Mouse (Mus musculus) lung, postnatal 0 days (tissue): ENCODE data around the gene Smarca4. TPM values are rescaled to one million over a fixed set of nuclear protein-coding genes. Genes with fewer than 3 reads are reported as not detected.
A peak's percentile ranks its signal among the peaks of the same experiment; 100 is the strongest.

Source experiments
- ATAC-seq: fragments of 200-750 bp; cut with Nextera tagmentation; 2 replicates; pipeline ENCODE4 v1.8.0; 2017; ENCODE audit warnings: moderate library complexity
- DNase-seq: peaks from one replicate; pipeline ENCODE4 v3.0.0-alpha.2; 2016; ENCODE audit warnings: low spot score
- H3K27ac ChIP-seq: fragments of 300-500 bp; sonication (generic); 2 replicates; pipeline ENCODE4 v1.5.1; 2014; ENCODE audit warnings: antibody characterized with exemption, mild to moderate bottlenecking, low read length, mixed read lengths
- H3K27me3 ChIP-seq: fragments of 300-500 bp; sonication (generic); replicated peaks from 2 replicates; pipeline ENCODE4 v1.6.1; 2014; ENCODE audit warnings: low read length, mixed read lengths; ENCODE audit not compliant: insufficient read depth
- H3K36me3 ChIP-seq: fragments of 300-500 bp; sonication (generic); 2 replicates; pipeline ENCODE4 v1.6.1; 2014; ENCODE audit warnings: low read length, mixed read lengths; ENCODE audit not compliant: insufficient read depth
- H3K4me1 ChIP-seq: fragments of 300-500 bp; sonication (generic); 2 replicates; pipeline ENCODE4 v1.6.1; 2014; ENCODE audit warnings: antibody characterized with exemption, low read depth, low read length, mixed read lengths; ENCODE audit not compliant: insufficient read depth
- H3K4me2 ChIP-seq: fragments of 300-500 bp; sonication (generic); replicated peaks from 2 replicates; pipeline ENCODE4 v1.6.1; 2014; ENCODE audit warnings: low read depth, mild to moderate bottlenecking, low read length, moderate library complexity, mixed read lengths
- H3K4me3 ChIP-seq: fragments of 300-500 bp; sonication (generic); 2 replicates; pipeline ENCODE4 v1.5.1; 2014; ENCODE audit warnings: low read depth, low read length
- H3K9ac ChIP-seq: fragments of 300-500 bp; sonication (generic); replicated peaks from 2 replicates; pipeline ENCODE4 v1.6.1; 2014; ENCODE audit warnings: low read depth, mild to moderate bottlenecking
- H3K9me3 ChIP-seq: fragments of 300-500 bp; sonication (generic); 2 replicates; pipeline ENCODE4 v1.6.1; 2016; ENCODE audit warnings: low read length, mixed read lengths
- CTCF ChIP-seq: IDR thresholded peaks from 2 replicates; pipeline ENCODE4 v1.5.1; 2016; ENCODE audit warnings: antibody characterized with exemption, mild to moderate bottlenecking
- EP300 ChIP-seq: IDR thresholded peaks from 2 replicates; pipeline ENCODE4 v1.6.1; 2016; ENCODE audit warnings: antibody characterized with exemption, mild to moderate bottlenecking, control low read depth
- WGBS: fragments of 180-500 bp; shearing (Covaris S2); extraction: QIAGEN DNeasy Blood & Tissue Kit; methylation state at CpG from one replicate; pipeline ENCODE4 v1.1.7; 2014; 5-methylcytosine and 5-hydroxymethylcytosine counted together
- polyA plus RNA-seq: library from polyadenylated mRNA; unstranded; fragments of >200 nt; fragmentation: Nextera tagmentation; extraction: Ambion mirVana; gene quantifications from 2 replicates; pipeline ENCODE4 v1.2.1, GENCODE M21; 2015

Smarca4 gene
- polyA plus RNA-seq, 1 experiment from 2014 or later: 22.3 TPM

DNA sequence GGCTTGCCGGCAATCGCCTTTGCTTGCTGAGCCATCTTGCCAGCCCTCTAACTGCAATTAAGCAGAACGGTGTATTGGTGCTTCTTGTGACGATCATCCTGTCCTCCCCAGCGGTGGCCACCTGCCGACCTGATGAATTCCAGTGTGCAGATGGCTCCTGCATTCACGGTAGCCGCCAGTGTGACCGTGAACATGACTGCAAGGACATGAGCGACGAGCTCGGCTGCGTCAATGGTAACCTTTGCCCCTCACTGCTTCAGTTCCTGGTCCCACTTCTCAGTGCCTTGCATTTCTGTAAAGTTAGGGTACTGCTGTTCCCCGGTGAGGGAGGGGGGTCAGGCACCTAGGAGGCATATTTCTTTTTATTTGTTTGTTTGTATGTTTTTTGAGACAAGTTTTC, 119.2 kb downstream of the Smarca4 start:
- Histone ChIP-seq H3K4me3 (no peak overlapping the region), H3K36me3 (peaks cover 40% of the 10 kb centered on the region), H3K27ac (no peak overlapping the region), H3K9ac (no peak overlapping the region), H3K4me1 (no peaks in the 10 kb centered on the region), H3K4me2 (no peak overlapping the region), H3K9me3 (no peaks in the 10 kb centered on the region), H3K27me3 (no peaks in the 10 kb centered on the region)
- DNase-seq (no peak), ATAC-seq (no peak)
- WGBS: 89% methylated on average over 14 of the region's 14 CpGs
- TF ChIP-seq EP300 (no peak), CTCF (no peak)

DNA sequence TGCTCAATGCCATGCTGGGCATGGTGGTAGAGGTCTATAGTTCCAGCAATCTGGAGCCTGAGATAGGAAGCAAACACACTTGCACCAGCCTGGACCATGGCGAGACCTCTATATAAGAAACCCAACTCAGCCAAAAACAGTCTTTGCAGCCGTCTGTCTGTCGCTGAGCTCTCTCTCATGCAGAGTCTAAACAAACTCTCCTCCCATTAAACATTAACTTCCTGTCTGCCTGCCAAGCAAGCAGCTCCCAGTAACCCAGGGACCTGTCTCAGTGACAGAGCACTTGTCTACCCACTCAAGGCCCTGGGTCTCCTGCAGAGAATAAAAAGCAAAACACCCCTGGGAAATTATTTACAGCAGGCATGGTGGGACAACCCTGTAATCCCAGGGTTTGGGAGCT, 120.6 kb downstream of the Smarca4 start:
- no peaks in the 10 kb centered on the region for H3K9me3 ChIP-seq
- peaks cover 42% of the 10 kb centered on the region for H3K36me3 ChIP-seq
- no peak overlapping the region for H3K4me2 ChIP-seq
- TF ChIP-seq EP300: peak; percentile 35; the same call in 1 of the 2 replicates
- no peak for TF ChIP-seq CTCF
- H3K4me3 ChIP-seq: no peak overlapping the region
- H3K9ac ChIP-seq: no peak overlapping the region
- peak overlapping the region; percentile 43; the same call in 1 of the 2 replicates for H3K27ac ChIP-seq
- DNase-seq: peak; percentile 75
- no peaks in the 10 kb centered on the region for H3K4me1 ChIP-seq
- peak; percentile 82 for ATAC-seq
- WGBS: 7% methylated on average over 3 of the region's 3 CpGs
- no peaks in the 10 kb centered on the region for H3K27me3 ChIP-seq

DNA sequence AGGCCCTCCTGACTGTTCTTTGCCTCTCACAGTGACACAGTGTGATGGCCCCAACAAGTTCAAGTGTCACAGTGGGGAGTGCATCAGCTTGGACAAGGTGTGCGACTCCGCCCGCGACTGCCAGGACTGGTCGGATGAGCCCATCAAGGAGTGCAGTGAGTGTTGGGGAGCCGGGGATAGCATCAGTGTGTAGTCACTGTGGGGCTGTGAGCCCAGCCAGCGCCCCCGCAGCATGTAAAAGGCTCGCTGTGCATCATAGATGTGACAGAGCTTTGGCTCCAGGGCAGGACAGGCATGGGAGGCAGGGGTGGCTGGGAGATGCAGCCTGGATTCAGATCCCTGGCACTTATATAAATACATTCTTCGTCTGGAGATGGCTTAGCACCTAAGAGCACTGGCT, 121.2 kb downstream of the Smarca4 start:
- DNase-seq (no peak), ATAC-seq (no peak)
- no peak overlapping the region for H3K9ac ChIP-seq
- no peak overlapping the region for H3K4me2 ChIP-seq
- no peaks in the 10 kb centered on the region for H3K27me3 ChIP-seq
- peak overlapping the region; percentile 43 for H3K27ac ChIP-seq
- 83% methylated on average over 10 of the region's 10 CpGs for WGBS
- no peak overlapping the region for H3K4me3 ChIP-seq
- H3K36me3 ChIP-seq: peaks cover 45% of the 10 kb centered on the region
- H3K9me3 ChIP-seq: no peaks in the 10 kb centered on the region
- TF ChIP-seq EP300 (no peak), CTCF (no peak)
- H3K4me1 ChIP-seq: no peaks in the 10 kb centered on the region

DNA sequence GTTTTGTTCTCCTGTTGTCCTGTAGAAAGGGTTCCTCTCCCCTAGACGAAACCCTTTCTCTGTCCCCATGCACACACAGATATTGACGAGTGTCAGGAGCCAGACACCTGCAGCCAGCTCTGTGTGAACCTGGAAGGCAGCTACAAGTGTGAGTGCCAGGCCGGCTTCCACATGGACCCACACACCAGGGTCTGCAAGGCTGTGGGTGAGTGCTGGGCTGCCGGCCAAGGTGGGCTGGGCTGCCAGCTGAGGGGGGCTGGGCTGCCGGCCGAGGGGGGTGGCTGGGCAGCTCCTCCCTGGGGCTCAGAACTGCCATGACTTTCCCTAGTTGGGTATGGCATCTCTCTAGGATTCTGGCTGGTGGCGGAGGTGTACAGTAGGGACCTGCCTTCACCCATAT, 122.8 kb downstream of the Smarca4 start:
- ATAC-seq (no peak), DNase-seq (no peak)
- no peaks in the 10 kb centered on the region for H3K4me1 ChIP-seq
- no peak overlapping the region for H3K4me3 ChIP-seq
- TF ChIP-seq CTCF: no peak
- no peak for TF ChIP-seq EP300
- 72% methylated on average over 6 of the region's 7 CpGs for WGBS
- no peak overlapping the region for H3K9ac ChIP-seq
- no peaks in the 10 kb centered on the region for H3K9me3 ChIP-seq
- no peak overlapping the region for H3K27ac ChIP-seq
- no peak overlapping the region for H3K4me2 ChIP-seq
- no peaks in the 10 kb centered on the region for H3K27me3 ChIP-seq
- H3K36me3 ChIP-seq: peaks cover 37% of the 10 kb centered on the region

DNA sequence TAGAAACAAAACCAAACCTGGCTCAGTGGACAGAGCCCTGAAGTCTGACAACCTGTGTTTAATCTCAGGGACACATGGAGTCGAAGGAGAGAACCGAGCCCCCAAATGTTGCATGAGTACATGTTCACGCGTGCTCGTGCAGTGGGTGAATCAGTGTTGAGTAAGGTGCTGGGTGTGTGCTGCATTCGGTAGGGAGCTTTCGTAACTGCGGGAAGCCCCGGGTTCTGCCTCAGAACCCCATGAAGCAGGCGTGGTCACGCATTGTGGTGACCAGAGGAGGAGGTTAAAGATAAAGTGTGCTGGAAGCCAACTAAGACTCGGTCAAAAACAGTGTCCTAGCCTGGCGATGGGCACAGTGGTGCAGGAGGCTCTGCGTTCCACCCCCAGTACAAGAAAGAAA, 124.5 kb downstream of the Smarca4 start:
- H3K4me3 ChIP-seq: no peak overlapping the region

DNA sequence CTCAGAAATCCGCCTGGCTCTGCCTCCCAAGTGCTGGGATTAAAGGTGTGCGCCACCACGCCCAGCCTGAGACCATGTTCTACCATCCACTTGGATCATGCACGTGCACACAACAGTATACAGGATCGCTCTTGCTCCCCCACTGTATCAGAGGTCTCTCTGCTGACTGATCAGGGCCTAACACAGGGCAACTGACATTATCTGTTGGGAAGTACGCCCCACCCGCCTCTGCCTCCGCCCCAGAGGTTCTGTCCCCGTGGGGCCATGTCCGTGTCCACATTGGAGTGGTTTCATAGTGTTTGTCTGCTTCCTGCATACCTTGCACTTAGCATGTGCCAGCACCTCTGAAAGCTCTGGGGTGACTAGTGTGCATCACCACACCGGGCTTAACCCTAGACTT, 125.5 kb downstream of the Smarca4 start:
- Histone ChIP-seq H3K27ac (no peak overlapping the region), H3K4me2 (no peak overlapping the region), H3K27me3 (no peaks in the 10 kb centered on the region), H3K4me1 (no peaks in the 10 kb centered on the region), H3K4me3 (no peak overlapping the region), H3K9me3 (no peaks in the 10 kb centered on the region), H3K36me3 (peaks cover 43% of the 10 kb centered on the region), H3K9ac (no peak overlapping the region)
- TF ChIP-seq CTCF: no peak
- no peak for TF ChIP-seq EP300
- ATAC-seq (no peak), DNase-seq (no peak)
- WGBS: 90% methylated on average over 11 of the region's 11 CpGs

More for the DNA sequence above, 124.5 kb downstream of the Smarca4 start:
- H3K27ac ChIP-seq: no peak overlapping the region
- ATAC-seq (no peak), DNase-seq (no peak)
- 94% methylated on average over 14 of the region's 14 CpGs for WGBS
- no peaks in the 10 kb centered on the region for H3K27me3 ChIP-seq
- H3K4me2 ChIP-seq: no peak overlapping the region
- TF ChIP-seq CTCF (no peak), EP300 (no peak)
- no peaks in the 10 kb centered on the region for H3K4me1 ChIP-seq
- H3K9me3 ChIP-seq: no peaks in the 10 kb centered on the region
- peaks cover 32% of the 10 kb centered on the region for H3K36me3 ChIP-seq
- H3K9ac ChIP-seq: no peak overlapping the region

DNA sequence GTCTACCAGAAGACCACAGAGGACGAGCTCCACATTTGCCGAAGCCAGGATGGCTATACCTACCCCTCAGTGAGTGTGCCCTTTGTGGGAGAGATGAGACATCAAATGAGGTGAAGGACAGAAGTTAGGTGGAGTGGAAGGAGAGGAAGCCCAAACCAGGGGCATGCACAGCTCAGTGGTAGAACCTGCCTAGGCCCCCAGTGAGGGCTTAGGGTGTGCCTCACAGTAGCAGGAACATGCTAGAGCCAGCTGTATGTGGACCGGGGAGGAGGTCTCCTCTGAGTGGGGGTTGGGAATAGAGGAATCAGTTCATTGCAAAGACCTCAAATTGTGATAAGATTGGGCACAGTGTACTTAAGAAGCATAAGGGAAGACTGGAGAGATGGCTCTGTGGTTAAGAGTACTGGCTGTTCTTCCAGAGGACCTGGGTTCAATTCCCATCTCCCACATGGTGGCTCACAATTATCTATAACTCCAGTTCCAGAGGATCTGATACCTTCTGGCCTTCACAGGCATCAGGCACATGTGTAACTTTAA, 131.3 kb downstream of the Smarca4 start:
- no peaks in the 10 kb centered on the region for H3K27me3 ChIP-seq
- H3K4me2 ChIP-seq: no peak overlapping the region
- H3K27ac ChIP-seq: no peak overlapping the region
- DNase-seq (no peak), ATAC-seq (no peak)
- WGBS: 74% methylated on average over 3 of the region's 3 CpGs
- H3K36me3 ChIP-seq: peaks cover 23% of the 10 kb centered on the region; the same call in 1 of the 2 replicates
- no peak for TF ChIP-seq CTCF
- no peak for TF ChIP-seq EP300
- no peak overlapping the region for H3K9ac ChIP-seq
- peaks cover 1% of the 10 kb centered on the region; the same call in 1 of the 2 replicates for H3K4me1 ChIP-seq
- H3K4me3 ChIP-seq: no peak overlapping the region
- no peaks in the 10 kb centered on the region for H3K9me3 ChIP-seq
